Mouse (Mus musculus) ES-E14 (cell line): ENCODE results near the gene Rfx7.
"Not testable (repeated sequence)": the region's sequence is repeated elsewhere in the genome, so short reads cannot be mapped to it uniquely, and the experiment has no call there.

Experiments used
- CHD2 ChIP-seq: IDR thresholded peaks from 2 replicates; pipeline ENCODE4 v1.6.1; 2014; ENCODE audit warnings: mild to moderate bottlenecking, low read depth, low read length, inconsistent platforms
- HCFC1 ChIP-seq: IDR thresholded peaks from 2 replicates; pipeline ENCODE4 v1.6.1; 2012; ENCODE audit warnings: low read length, inconsistent platforms, borderline replicate concordance; ENCODE audit not compliant: insufficient read depth
- MAFK ChIP-seq: IDR thresholded peaks from 2 replicates; pipeline ENCODE4 v1.6.1; 2014; ENCODE audit warnings: mild to moderate bottlenecking, low read depth, low read length, inconsistent platforms; ENCODE audit not compliant: insufficient read depth
- ZC3H11A ChIP-seq: IDR thresholded peaks from 2 replicates; pipeline ENCODE4 v1.6.1; 2012; ENCODE audit warnings: low read depth, mild to moderate bottlenecking, inconsistent platforms, low read length, borderline replicate concordance
- ZNF384 ChIP-seq: IDR thresholded peaks from 2 replicates; pipeline ENCODE4 v1.6.1; 2012; ENCODE audit warnings: low read depth, low read length, inconsistent platforms

DNA sequence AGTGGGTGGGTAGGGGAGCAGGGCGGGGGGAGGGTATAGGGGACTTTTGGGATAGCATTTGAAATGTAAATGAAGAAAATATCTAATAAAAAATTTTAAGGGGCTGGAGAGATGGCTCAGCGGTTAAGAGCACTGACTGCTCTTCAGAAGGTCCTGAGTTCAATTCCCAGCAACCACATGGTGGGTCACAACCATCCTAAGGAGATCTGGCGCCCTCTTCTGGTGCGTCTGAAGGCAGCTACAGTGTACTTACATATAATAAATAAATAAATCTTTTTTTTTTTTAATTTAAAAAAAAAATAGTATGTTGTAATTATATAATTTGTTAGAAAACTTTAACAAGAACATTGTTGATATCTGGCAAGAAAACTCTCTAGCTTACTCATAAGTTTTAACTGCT, 62.6 kb downstream of the Rfx7 start:
- TF ChIP-seq CHD2, HCFC1, MAFK, ZC3H11A: not testable (repeated sequence)
- TF ChIP-seq ZNF384: peak; percentile 27; the same call in 1 of the 2 replicates
